In genomic region chr2:61493918-61494712, GRCm38 (mm10) we compare ENCODE assay signal across 8 mouse cellular contexts.
A peak's percentile ranks its signal among the peaks of the same experiment; 100 is the strongest.
DNase-seq lines count a peak whose midpoint lies in the region; ATAC-seq and TF ChIP-seq lines count a peak whose summit lies in the region.

No protein-coding gene starts in this region.

- no peaks in the 10 kb centered on the region for H3K27me3 ChIP-seq in intestine, postnatal 0 days (replicated peaks; ENCODE audit: control insufficient read depth, insufficient read depth, low read length)
- no peaks in the 10 kb centered on the region for H3K27me3 ChIP-seq in intestine, embryonic 15.5 days (replicated peaks)
- no peaks in the 10 kb centered on the region for H3K27me3 ChIP-seq in limb, embryonic 10.5 days (ENCODE audit: low read depth, poor library complexity, severe bottlenecking)
- H3K27me3 ChIP-seq in midbrain, embryonic 14.5 days (ENCODE audit: control insufficient read depth, insufficient read depth, low read length) = no peaks in the 10 kb centered on the region

- peak; percentile 94 for DNase-seq in embryo, embryonic 10.5 days (ENCODE audit: low spot score)
- peak; percentile 69 for DNase-seq in gastrocnemius, postnatal 14 days
- DNase-seq in kidney, adult 18-20 months = peak; percentile 80
- DNase-seq in limb, embryonic 10.5 days (ENCODE audit: low spot score) = peak; percentile 88
- peak; percentile 95 for DNase-seq in midbrain, embryonic 14.5 days
- peak; percentile 25 to 71 for DNase-seq in spleen, adult 18-20 months

- H3K9me3 ChIP-seq in intestine, postnatal 0 days (ENCODE audit: control insufficient read depth) = no peaks in the 10 kb centered on the region
- H3K9me3 ChIP-seq in intestine, embryonic 15.5 days = no peaks in the 10 kb centered on the region
- no peaks in the 10 kb centered on the region for H3K9me3 ChIP-seq in limb, embryonic 10.5 days (replicated peaks)
- no peaks in the 10 kb centered on the region for H3K9me3 ChIP-seq in midbrain, embryonic 14.5 days (ENCODE audit: control insufficient read depth, low read length)

- no peaks in the 10 kb centered on the region for H3K4me1 ChIP-seq in intestine, postnatal 0 days (replicated peaks; ENCODE audit: control insufficient read depth, insufficient read depth, low read length)
- H3K4me1 ChIP-seq in intestine, embryonic 15.5 days (replicated peaks) = no peaks in the 10 kb centered on the region
- peaks cover 4% of the 10 kb centered on the region; the same call in 1 of the 2 replicates for H3K4me1 ChIP-seq in limb, embryonic 10.5 days
- no peaks in the 10 kb centered on the region for H3K4me1 ChIP-seq in midbrain, embryonic 14.5 days (ENCODE audit: control insufficient read depth, insufficient read depth, low read length)

- no peak for ATAC-seq in intestine, postnatal 0 days
- ATAC-seq in intestine, embryonic 15.5 days = no peak
- ATAC-seq in midbrain, embryonic 14.5 days (ENCODE audit: low FRiP score, low TSS enrichment) = peak; percentile 27; the same call in 1 of the 2 replicates

- no peaks in the 10 kb centered on the region for H3K36me3 ChIP-seq in intestine, postnatal 0 days (ENCODE audit: control insufficient read depth, insufficient read depth)
- H3K36me3 ChIP-seq in intestine, embryonic 15.5 days = no peaks in the 10 kb centered on the region
- no peaks in the 10 kb centered on the region for H3K36me3 ChIP-seq in limb, embryonic 10.5 days
- no peaks in the 10 kb centered on the region for H3K36me3 ChIP-seq in midbrain, embryonic 14.5 days (ENCODE audit: control insufficient read depth, insufficient read depth, low read length)

- H3K4me3 ChIP-seq in intestine, postnatal 0 days (ENCODE audit: low read depth, low read length) = no peak overlapping the region
- H3K4me3 ChIP-seq in intestine, embryonic 15.5 days (replicated peaks) = no peak overlapping the region
- no peak overlapping the region for H3K4me3 ChIP-seq in limb, embryonic 10.5 days
- no peak overlapping the region for H3K4me3 ChIP-seq in midbrain, embryonic 14.5 days (replicated peaks; ENCODE audit: low read depth, low read length)

- H3K4me2 ChIP-seq in intestine, postnatal 0 days (replicated peaks; ENCODE audit: low read depth) = no peak overlapping the region
- no peak overlapping the region; the same call in 1 of the 2 replicates for H3K4me2 ChIP-seq in intestine, embryonic 15.5 days (replicated peaks)
- H3K4me2 ChIP-seq in midbrain, embryonic 14.5 days (ENCODE audit: low read length) = peak overlapping the region; percentile 40

- intact Hi-C loops in gastrocnemius, postnatal 14 days (cut with DNase I; ENCODE audit: low total_unique reads) = no loop called here

- WGBS in intestine, postnatal 0 days = 47% methylated on average over 11 of the region's 11 CpGs
- 42% methylated on average over 11 of the region's 11 CpGs for WGBS in intestine, embryonic 15.5 days
- WGBS in limb, embryonic 10.5 days = 44% methylated on average over 11 of the region's 11 CpGs
- WGBS in midbrain, embryonic 14.5 days = 48% methylated on average over 11 of the region's 11 CpGs

- H3K9ac ChIP-seq in intestine, postnatal 0 days (ENCODE audit: low read depth, low read length) = no peak overlapping the region
- H3K9ac ChIP-seq in intestine, embryonic 15.5 days = no peak overlapping the region
- H3K9ac ChIP-seq in midbrain, embryonic 14.5 days (replicated peaks; ENCODE audit: low read length) = no peak overlapping the region; the same call in 1 of the 2 replicates

- peak; percentile 91 for TF ChIP-seq CTCF in intestine, postnatal 0 days (IDR thresholded peaks at IDR 0.05; ENCODE audit: low read depth)

- no peak overlapping the region for H3K27ac ChIP-seq in intestine, postnatal 0 days (ENCODE audit: low read depth, low read length)
- no peak overlapping the region for H3K27ac ChIP-seq in intestine, embryonic 15.5 days
- H3K27ac ChIP-seq in limb, embryonic 10.5 days = no peak overlapping the region
- H3K27ac ChIP-seq in midbrain, embryonic 14.5 days (replicated peaks; ENCODE audit: low read depth, low read length) = no peak overlapping the region
